Mouse (Mus musculus) cerebellum, adult 2 months (tissue): ENCODE measurements around the gene Glis3. TPM values are rescaled to one million over a fixed set of nuclear protein-coding genes. Genes with fewer than 3 reads are reported as not detected.

Experiments
- DNase-seq, 2 experiments: peaks; one replicate each; pipeline ENCODE4 v3.0.0; 2021
- H3K27ac ChIP-seq: fragments of 200-500 bp; 2 replicates; pipeline ENCODE4 v1.5.1; 2012; ENCODE audit warnings: low read length, control low read depth, inconsistent platforms; ENCODE audit not compliant: insufficient read depth
- H3K27me3 ChIP-seq: fragments of 200-500 bp; 2 replicates; pipeline ENCODE4 v1.6.1; 2012; ENCODE audit warnings: inconsistent platforms, mild to moderate bottlenecking, low read length, moderate library complexity; ENCODE audit not compliant: control insufficient read depth, insufficient read depth
- H3K4me1 ChIP-seq: fragments of 200-500 bp; 2 replicates; pipeline ENCODE4 v1.6.1; 2011; ENCODE audit warnings: low read length; ENCODE audit not compliant: control insufficient read depth, insufficient read depth
- H3K4me3 ChIP-seq: fragments of 200-500 bp; replicated peaks from 2 replicates; pipeline ENCODE3; 2011; ENCODE audit warnings: mild to moderate bottlenecking, low read depth, low read length, control low read depth; ENCODE audit not compliant: insufficient read depth
- CTCF ChIP-seq: fragments of 200-500 bp; IDR thresholded peaks from 2 replicates; pipeline ENCODE4 v1.5.1; 2011; ENCODE audit warnings: low read depth, mild to moderate bottlenecking, control low read depth, low read length, moderate library complexity, borderline replicate concordance; ENCODE audit not compliant: insufficient read depth
- POLR2A ChIP-seq: fragments of 200-500 bp; IDR thresholded peaks from 2 replicates; pipeline ENCODE4 v1.6.1; 2011; ENCODE audit warnings: low read length, control low read depth, borderline replicate concordance; ENCODE audit not compliant: insufficient read depth
- WGBS: fragments of 180-500 bp; shearing (Covaris S2); methylation state at CpG from one replicate; pipeline ENCODE4 v1.1.7; 2018; 5-methylcytosine and 5-hydroxymethylcytosine counted together
- polyA plus RNA-seq: library from polyadenylated mRNA; depleted of rRNA; stranded (reverse); fragments of >200 nt; gene quantifications from 2 replicates; pipeline ENCODE4 v1.2.3, GENCODE M21; 2012

Gene Glis3
- polyA plus RNA-seq, 1 experiment: 0.59 TPM

- no peak overlapping the region for H3K4me3 ChIP-seq
- no peak overlapping the region for H3K27ac ChIP-seq
- 31% methylated on average over 1 of the region's 1 CpGs for WGBS
- TF ChIP-seq POLR2A (no peak), CTCF (no peak)
- H3K27me3 ChIP-seq: no peaks in the 10 kb centered on the region; the same call in 1 of the 2 replicates
- H3K4me1 ChIP-seq: no peaks in the 10 kb centered on the region
- DNase-seq: no peak
These were observed 313.1 kb downstream of the Glis3 start for GRCm38 (mm10) chr19:28366766-28367165.

- TF ChIP-seq POLR2A (no peak), CTCF (peak; percentile 40; the same call in 1 of the 2 replicates)
- Histone ChIP-seq H3K4me3 (no peak overlapping the region), H3K27ac (no peak overlapping the region), H3K27me3 (no peaks in the 10 kb centered on the region; the same call in 1 of the 2 replicates), H3K4me1 (no peaks in the 10 kb centered on the region)
- peak in 1 of 2 experiments; percentile 12 for DNase-seq
- WGBS: 68% methylated on average over 7 of the region's 7 CpGs
These were observed 314.0 kb downstream of the Glis3 start for GRCm38 (mm10) chr19:28365897-28366296.

- no peak for TF ChIP-seq CTCF
- TF ChIP-seq POLR2A: no peak
- 93% methylated on average over 4 of the region's 4 CpGs for WGBS
These were observed 319.0 kb downstream of the Glis3 start for GRCm38 (mm10) chr19:28360884-28361283.

GRCm38 (mm10) chr19:28357595-28357994 lies 322.3 kb downstream of the Glis3 start:
- TF ChIP-seq POLR2A (no peak), CTCF (no peak)
- H3K27ac ChIP-seq: no peak overlapping the region
- H3K27me3 ChIP-seq: no peaks in the 10 kb centered on the region; the same call in 1 of the 2 replicates
- peak; percentile 63 to 78 for DNase-seq
- WGBS: 11% methylated on average over 9 of the region's 9 CpGs
- no peaks in the 10 kb centered on the region for H3K4me1 ChIP-seq
- no peak overlapping the region for H3K4me3 ChIP-seq

More at GRCm38 (mm10) chr19:28360884-28361283, 319.0 kb downstream of the Glis3 start:
- no peak for DNase-seq
- Histone ChIP-seq H3K4me1 (no peaks in the 10 kb centered on the region), H3K4me3 (no peak overlapping the region), H3K27ac (no peak overlapping the region), H3K27me3 (no peaks in the 10 kb centered on the region; the same call in 1 of the 2 replicates)

GRCm38 (mm10) chr19:28351068-28352066 lies 328.5 kb downstream of the Glis3 start:
- TF ChIP-seq CTCF (no peak), POLR2A (no peak)
- Histone ChIP-seq H3K4me3 (no peak overlapping the region), H3K4me1 (no peaks in the 10 kb centered on the region), H3K27ac (no peak overlapping the region), H3K27me3 (no peaks in the 10 kb centered on the region)
- WGBS: 68% methylated on average over 13 of the region's 13 CpGs
- DNase-seq: no peak

GRCm38 (mm10) chr19:28347080-28347825 lies 332.6 kb downstream of the Glis3 start:
- no peak for DNase-seq
- 52% methylated on average over 13 of the region's 13 CpGs for WGBS
- TF ChIP-seq CTCF (no peak), POLR2A (no peak)

GRCm38 (mm10) chr19:28343640-28344039 lies 336.2 kb downstream of the Glis3 start:
- no peak for TF ChIP-seq POLR2A
- TF ChIP-seq CTCF: no peak
- no peaks in the 10 kb centered on the region for H3K4me1 ChIP-seq
- no peak overlapping the region for H3K27ac ChIP-seq
- WGBS: 25% methylated on average over 7 of the region's 7 CpGs
- DNase-seq: no peak
- no peaks in the 10 kb centered on the region for H3K27me3 ChIP-seq
- no peak overlapping the region for H3K4me3 ChIP-seq

More at GRCm38 (mm10) chr19:28347080-28347825, 332.6 kb downstream of the Glis3 start:
- Histone ChIP-seq H3K27me3 (no peaks in the 10 kb centered on the region), H3K4me1 (no peaks in the 10 kb centered on the region), H3K4me3 (no peak overlapping the region), H3K27ac (no peak overlapping the region)

- Histone ChIP-seq H3K27me3 (no peaks in the 10 kb centered on the region), H3K4me3 (no peak overlapping the region), H3K27ac (no peak overlapping the region), H3K4me1 (no peaks in the 10 kb centered on the region)
- TF ChIP-seq CTCF: no peak
- TF ChIP-seq POLR2A: no peak
- DNase-seq: no peak
- WGBS: 68% methylated on average over 3 of the region's 3 CpGs
These were observed 342.3 kb downstream of the Glis3 start for GRCm38 (mm10) chr19:28337574-28337973.
